Mouse (Mus musculus): ENCODE measurements around the gene Eif3i. TPM values are rescaled to one million over a fixed set of nuclear protein-coding genes. Genes with fewer than 3 reads are reported as not detected.
A peak's percentile ranks its signal among the peaks of the same experiment; 100 is the strongest.
"Not testable (repeated sequence)": the region's sequence is repeated elsewhere in the genome, so short reads cannot be mapped to it uniquely, and the experiment has no call there.

Eif3i gene
- total and polyA plus RNA-seq, 3 experiments = 446 to 753 (median 667) TPM

- H3K27ac ChIP-seq (ENCODE audit: insufficient read depth, low read depth) = no peak overlapping the region
- no peak for DNase-seq (ENCODE audit: extremely low read depth)
Observed at GRCm38 (mm10) chr4:129555862-129556531, 44.5 kb downstream of the Eif3i start.

GRCm38 (mm10) chr4:129555421-129555861 is 45.0 kb downstream of the Eif3i start:
- H3K9ac ChIP-seq (ENCODE audit: insufficient read depth, low read depth) = no peak overlapping the region
- in situ Hi-C loops (cut with MboI; ENCODE audit: low pct_ligation_motif_present, low pct_unique_long_range_greater_than_20kb, low sequenced_read_pairs) = no loop called here

More at GRCm38 (mm10) chr4:129555862-129556531, 44.5 kb downstream of the Eif3i start:
- Histone ChIP-seq H3K9ac (ENCODE audit: insufficient read depth, low read depth) (no peak overlapping the region), H3K79me2 (replicated peaks; ENCODE audit: control insufficient read depth, extremely low read depth, insufficient read depth, poor library complexity, severe bottlenecking) (no peaks in the 10 kb centered on the region; the same call in 1 of the 2 replicates), H3K27me3 (replicated peaks) (no peaks in the 10 kb centered on the region), H3K9me3 (replicated peaks; ENCODE audit: low read length) (no peaks in the 10 kb centered on the region), H3K36me3 (replicated peaks in 1 of 2; ENCODE audit: control insufficient read depth in 1 of 2, insufficient read depth in 1 of 2, low read length in 1 of 2) (peaks cover 24 to 45% of the 10 kb centered on the region in 2 experiments), H3K4me2 (ENCODE audit: insufficient read depth, low read depth, poor library complexity, severe bottlenecking) (peak overlapping the region; percentile 95; the same call in 1 of the 2 replicates), H3K4me3 (replicated peaks in 1 of 3; ENCODE audit: low read depth in 2 of 3, low read length in 2 of 3, poor library complexity in 1 of 3) (peak overlapping the region in 2 of 3 experiments; percentile 3 to 17), H3K4me1 (ENCODE audit: control insufficient read depth in 1 of 2, insufficient read depth in 2 of 2) (peaks cover 6 to 34% of the 10 kb centered on the region in 2 experiments)
- TF ChIP-seq UBTF (IDR thresholded peaks at IDR 0.05; ENCODE audit: low read depth, low read length) = no peak
- TF ChIP-seq E2F4 (IDR thresholded peaks at IDR 0.05; ENCODE audit: insufficient replicate concordance, low read depth, low read length) = no peak
- no peak for TF ChIP-seq CHD2 (IDR thresholded peaks at IDR 0.05; ENCODE audit: low read length)
- no peak for TF ChIP-seq USF2 (conservative IDR thresholded peaks at IDR 0.05; ENCODE audit: low read depth, low read length)
- 0 out of 2 replicates have a peak, but pooled peaks have one; percentile 7 for TF ChIP-seq NRF1 (IDR thresholded peaks at IDR 0.05; ENCODE audit: low read depth, low read length)
- dilution Hi-C loops (cut with MboI; ENCODE audit: extremely low pct_ligation_motif_present, extremely low pct_unique_long_range_greater_than_20kb, low sequenced_read_pairs) = no loop called here
- in situ Hi-C loops (cut with MboI; ENCODE audit: low pct_ligation_motif_present, low pct_unique_long_range_greater_than_20kb, low sequenced_read_pairs) = no loop called here

DNA sequence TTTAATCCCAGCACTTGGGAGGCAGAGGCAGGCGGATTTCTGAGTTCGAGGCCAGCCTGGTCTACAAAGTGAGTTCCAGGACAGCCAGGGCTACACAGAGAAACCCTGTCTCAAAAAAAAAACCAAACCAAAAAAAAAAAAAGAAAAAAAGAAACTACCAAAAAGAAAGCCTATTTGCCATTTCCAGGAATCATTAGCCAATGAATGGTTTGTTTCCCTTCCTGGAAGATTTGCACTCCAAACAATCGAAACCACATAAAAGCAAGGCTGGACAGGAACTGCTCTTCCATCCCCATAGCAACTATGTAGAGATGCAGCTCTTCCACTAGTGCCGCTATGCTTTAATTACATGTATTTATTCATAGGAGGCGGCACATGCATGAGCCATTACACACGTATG is 45.9 kb downstream of the Eif3i start:
- H3K4me2 ChIP-seq (ENCODE audit: insufficient read depth, low read depth, poor library complexity, severe bottlenecking); H3K79me2 ChIP-seq (replicated peaks; ENCODE audit: control insufficient read depth, extremely low read depth, insufficient read depth, poor library complexity, severe bottlenecking); H3K9ac ChIP-seq (ENCODE audit: insufficient read depth, low read depth); H3K9me3 ChIP-seq (replicated peaks; ENCODE audit: low read length); H3K4me3 ChIP-seq (replicated peaks in 1 of 3; ENCODE audit: low read depth in 2 of 3, low read length in 2 of 3, poor library complexity in 1 of 3); dilution Hi-C loops (cut with MboI; ENCODE audit: extremely low pct_ligation_motif_present, extremely low pct_unique_long_range_greater_than_20kb, low sequenced_read_pairs); H3K27ac ChIP-seq (ENCODE audit: insufficient read depth, low read depth); DNase-seq (ENCODE audit: extremely low read depth); H3K27me3 ChIP-seq (replicated peaks): not testable (repeated sequence)
- in situ Hi-C loops (cut with MboI; ENCODE audit: low pct_ligation_motif_present, low pct_unique_long_range_greater_than_20kb, low sequenced_read_pairs) = loop anchor here (5.0 kb wide), 1 partner anchor 53 kb away; no protein-coding TSS in a partner anchor
- Histone ChIP-seq H3K4me1 (ENCODE audit: control insufficient read depth in 1 of 2, insufficient read depth in 2 of 2) (peaks cover 6 to 34% of the 10 kb centered on the region in 2 experiments), H3K36me3 (replicated peaks in 1 of 2; ENCODE audit: control insufficient read depth in 1 of 2, insufficient read depth in 1 of 2, low read length in 1 of 2) (peaks cover 26 to 59% of the 10 kb centered on the region in 2 experiments)

More at GRCm38 (mm10) chr4:129555421-129555861, 45.0 kb downstream of the Eif3i start:
- peaks cover 26 to 50% of the 10 kb centered on the region in 2 experiments for H3K36me3 ChIP-seq (replicated peaks in 1 of 2; ENCODE audit: control insufficient read depth in 1 of 2, insufficient read depth in 1 of 2, low read length in 1 of 2)
- dilution Hi-C loops (cut with MboI; ENCODE audit: extremely low pct_ligation_motif_present, extremely low pct_unique_long_range_greater_than_20kb, low sequenced_read_pairs) = no loop called here
- DNase-seq (ENCODE audit: extremely low read depth) = no peak
- no peaks in the 10 kb centered on the region for H3K27me3 ChIP-seq (replicated peaks)
- no peak for TF ChIP-seq ETS1 (conservative IDR thresholded peaks at IDR 0.05; ENCODE audit: low read depth, low read length)
- no peak for TF ChIP-seq MAFK (IDR thresholded peaks at IDR 0.05; ENCODE audit: insufficient replicate concordance, low read length)
- no peak for TF ChIP-seq CHD2 (IDR thresholded peaks at IDR 0.05; ENCODE audit: low read length)
- no peak for TF ChIP-seq ELF1 (IDR thresholded peaks at IDR 0.05; ENCODE audit: low read depth, low read length)
- TF ChIP-seq CTCF (conservative IDR thresholded peaks at IDR 0.05 in 1 of 2, IDR thresholded peaks at IDR 0.05 in 1 of 2; ENCODE audit: low read depth in 2 of 2, low read length in 2 of 2) = peak; percentile 23 to 49; a peak in 2 of 4 replicates
- TF ChIP-seq NRF1 (IDR thresholded peaks at IDR 0.05; ENCODE audit: low read depth, low read length) = no peak
- TF ChIP-seq TCF12 (IDR thresholded peaks at IDR 0.05; ENCODE audit: low read depth, low read length) = no peak
- TF ChIP-seq MYC (IDR thresholded peaks at IDR 0.05; ENCODE audit: low read depth, low read length) = no peak
- no peak for TF ChIP-seq BHLHE40 (IDR thresholded peaks at IDR 0.05; ENCODE audit: low read depth, low read length)
- TF ChIP-seq TBP (conservative IDR thresholded peaks at IDR 0.05; ENCODE audit: low read depth, low read length) = no peak
- no peak for TF ChIP-seq NELFE (IDR thresholded peaks at IDR 0.05; ENCODE audit: low read depth, low read length)
- TF ChIP-seq RAD21 (IDR thresholded peaks at IDR 0.05; ENCODE audit: low read depth, low read length) = no peak; the same call in 1 of the 2 replicates
- TF ChIP-seq SMC3 (IDR thresholded peaks at IDR 0.05; ENCODE audit: low read depth, low read length) = peak; percentile 23; the same call in 1 of the 2 replicates
- no peak overlapping the region for H3K4me2 ChIP-seq (ENCODE audit: insufficient read depth, low read depth, poor library complexity, severe bottlenecking)
- no peak overlapping the region for H3K27ac ChIP-seq (ENCODE audit: insufficient read depth, low read depth)
- H3K9me3 ChIP-seq (replicated peaks; ENCODE audit: low read length) = no peaks in the 10 kb centered on the region
- H3K4me1 ChIP-seq (ENCODE audit: control insufficient read depth in 1 of 2, insufficient read depth in 2 of 2) = peaks cover 6 to 34% of the 10 kb centered on the region in 2 experiments
- H3K4me3 ChIP-seq (replicated peaks in 1 of 3; ENCODE audit: low read depth in 2 of 3, low read length in 2 of 3, poor library complexity in 1 of 3) = no peak overlapping the region
- no peaks in the 10 kb centered on the region; the same call in 1 of the 2 replicates for H3K79me2 ChIP-seq (replicated peaks; ENCODE audit: control insufficient read depth, extremely low read depth, insufficient read depth, poor library complexity, severe bottlenecking)

Data from CH12.LX (cell line).